Mouse (Mus musculus): ENCODE results near the gene D5Ertd579e.

GRCm38 (mm10) chr5:36733405-36733804 is 37.6 kb upstream of the D5Ertd579e start:
- TF ChIP-seq POLR2A (IDR thresholded peaks at IDR 0.05; ENCODE audit: low read depth, low read length) (no peak), EP300 (IDR thresholded peaks at IDR 0.05; ENCODE audit: low read length) (no peak), E2F4 (IDR thresholded peaks at IDR 0.05; ENCODE audit: insufficient replicate concordance, low read depth, low read length) (no peak), CTCF (conservative IDR thresholded peaks at IDR 0.05 in 1 of 2, IDR thresholded peaks at IDR 0.05 in 1 of 2; ENCODE audit: low read depth in 2 of 2, low read length in 2 of 2) (no peak), RAD21 (IDR thresholded peaks at IDR 0.05; ENCODE audit: low read depth, low read length) (no peak), CHD1 (IDR thresholded peaks at IDR 0.05; ENCODE audit: low read depth, low read length) (no peak), TCF12 (IDR thresholded peaks at IDR 0.05; ENCODE audit: low read depth, low read length) (no peak), ZC3H11A (IDR thresholded peaks at IDR 0.05; ENCODE audit: low read depth, low read length) (no peak), USF1 (IDR thresholded peaks at IDR 0.05; ENCODE audit: low read depth, low read length) (no peak), RCOR1 (conservative IDR thresholded peaks at IDR 0.05; ENCODE audit: low read depth, low read length) (no peak)

All from CH12.LX (cell line).